1 mouse cellular context compared by ENCODE assay signal in genomic region chr11:52286301-52286957, GRCm38 (mm10).
TF ChIP-seq lines count a peak whose summit lies in the region.

No protein-coding gene starts in this region.

TF ChIP-seq in ES-E14, 5 proteins besides CTCF, POLR2A, EP300 and RAD21:
- TF ChIP-seq ZC3H11A (IDR thresholded peaks at IDR 0.05; ENCODE audit: borderline replicate concordance, low read depth, low read length) (no peak), CHD2 (IDR thresholded peaks at IDR 0.05; ENCODE audit: low read depth, low read length) (no peak), HCFC1 (IDR thresholded peaks at IDR 0.05; ENCODE audit: borderline replicate concordance, insufficient read depth, low read length) (no peak), ZNF384 (IDR thresholded peaks at IDR 0.05; ENCODE audit: low read depth, low read length) (no peak), MAFK (IDR thresholded peaks at IDR 0.05; ENCODE audit: insufficient read depth, low read depth, low read length) (no peak)
